ENCODE assay signal across 25 mouse cellular contexts in the genomic region with DNA sequence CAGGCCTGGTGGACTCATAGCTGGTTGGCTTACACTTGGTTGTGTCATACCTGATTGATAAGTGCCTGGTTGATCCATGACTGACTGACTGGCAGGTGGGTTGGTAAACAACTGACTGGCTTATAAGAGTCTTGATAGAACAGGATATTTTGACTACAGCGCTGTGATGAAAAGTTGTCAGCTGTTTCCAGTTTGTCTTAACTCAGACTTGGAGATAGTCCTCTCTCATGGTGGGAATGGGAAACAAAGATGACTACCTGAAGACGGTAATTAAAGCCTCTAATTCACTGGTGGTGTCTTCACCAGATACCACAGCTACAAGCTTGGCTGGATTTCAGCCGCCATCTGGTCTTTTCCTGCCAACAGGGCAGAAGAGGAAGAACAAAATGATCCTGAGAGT. TPM values are rescaled to one million over a fixed set of nuclear protein-coding genes. Genes with fewer than 3 reads are reported as not detected.
"Had no signal": no experiment of that assay in that cellular context is flagged by ENCODE, and none has a peak within 500 bp of the region (broad histone marks: within the 10 kb centered on the region; RNA-seq: fewer than 3 reads in every experiment).

TSS of gene Satl1 (minus strand) at position 101 of the 400 bp plus-strand sequence.

- H3K36me3 ChIP-seq: neural tube, embryonic 12.5 days; neural tube, embryonic 13.5 days; neural tube, embryonic 15.5 days; stomach, embryonic 15.5 days had no signal

- DNase-seq: retina, postnatal 1 day; right cerebral cortex, adult 18-20 months; right cerebral cortex, postnatal 14 days; right cerebral cortex, postnatal 25 days; right cerebral cortex, postnatal 4 days; spleen, adult 18-20 months; thymus, adult 18-20 months; thymus, adult 2 months; thymus, postnatal 14 days; thymus, postnatal 25 days; thymus, postnatal 36 days; thymus, postnatal 4 days had no signal

- H3K27me3 ChIP-seq: neural tube, embryonic 12.5 days; neural tube, embryonic 13.5 days; neural tube, embryonic 15.5 days; stomach, embryonic 15.5 days had no signal

- H3K27ac ChIP-seq: neural tube, embryonic 12.5 days; neural tube, embryonic 13.5 days; neural tube, embryonic 15.5 days; stomach, embryonic 15.5 days; stomach, postnatal 0 days had no signal

- H3K4me1 ChIP-seq: neural tube, embryonic 12.5 days; neural tube, embryonic 13.5 days; neural tube, embryonic 15.5 days; stomach, embryonic 15.5 days had no signal

- H3K4me3 ChIP-seq: neural tube, embryonic 12.5 days; neural tube, embryonic 13.5 days; neural tube, embryonic 15.5 days; stomach, embryonic 15.5 days had no signal

RNA-seq across cellular contexts. Expression of gene Satl1, which starts in this region (rescaled TPM):
- polyA plus RNA-seq: neural tube, embryonic 11.5 days; neural tube, embryonic 12.5 days; neural tube, embryonic 13.5 days; neural tube, embryonic 14.5 days; neural tube, embryonic 15.5 days; small intestine, adult 2 months; spleen, adult 2 months; stomach, embryonic 14.5 days; stomach, embryonic 15.5 days; stomach, embryonic 16.5 days; stomach, postnatal 0 days; thymus, adult 2 months; thymus, postnatal 0 days; urinary bladder, adult 2 months had no signal
